Mouse (Mus musculus) G1E (cell line): ENCODE data around the gene Arhgap23.

Source experiments
- CTCF ChIP-seq: IDR thresholded peaks from 2 replicates; pipeline ENCODE4 v1.5.1; 2012; ENCODE audit warnings: low read depth, low read length, inconsistent platforms, mixed read lengths
- GATA1 ChIP-seq: IDR thresholded peaks from 2 replicates; pipeline ENCODE4 v1.6.1; 2012; ENCODE audit warnings: borderline replicate concordance, low read length, inconsistent platforms, mixed read lengths
- GATA2 ChIP-seq: IDR thresholded peaks from 2 replicates; pipeline ENCODE4 v1.6.1; 2012; ENCODE audit warnings: low read depth, low read length, inconsistent platforms, borderline replicate concordance
- POLR2AphosphoS5 ChIP-seq: IDR thresholded peaks from 2 replicates; pipeline ENCODE4 v1.6.1; 2012; ENCODE audit warnings: low read depth, low read length, inconsistent platforms; ENCODE audit not compliant: insufficient replicate concordance
- TAL1 ChIP-seq: conservative IDR thresholded peaks from 2 replicates; pipeline ENCODE4 v1.6.1; 2012; ENCODE audit warnings: low read depth, low read length, inconsistent platforms, mixed read lengths

GRCm38 (mm10) chr11:97548757-97549156 is 133.4 kb downstream of the Arhgap23 start:
- no peak for TF ChIP-seq POLR2AphosphoS5
- TF ChIP-seq CTCF: no peak
- TF ChIP-seq GATA1: no peak
- no peak for TF ChIP-seq TAL1
- no peak for TF ChIP-seq GATA2
